Mouse (Mus musculus) liver, adult 2 months (tissue): ENCODE results near the gene Tmem135. TPM values are rescaled to one million over a fixed set of nuclear protein-coding genes. Genes with fewer than 3 reads are reported as not detected.
"Not testable (repeated sequence)": the region's sequence is repeated elsewhere in the genome, so short reads cannot be mapped to it uniquely, and the experiment has no call there.

Experiments used
- DNase-seq: peaks from one replicate; pipeline ENCODE4 v3.0.0-alpha.2; 2011; ENCODE audit warnings: low read depth, low spot score; ENCODE audit errors: extremely low read depth
- H3K27ac ChIP-seq: fragments of 200-500 bp; replicated peaks from 2 replicates; pipeline ENCODE4 v1.5.1; 2012; ENCODE audit warnings: low read depth, mild to moderate bottlenecking, control low read depth, inconsistent platforms, low read length; ENCODE audit not compliant: insufficient read depth
- H3K27me3 ChIP-seq: fragments of 200-500 bp; 2 replicates; pipeline ENCODE4 v1.6.1; 2012; ENCODE audit warnings: mild to moderate bottlenecking, moderate library complexity, low read length, inconsistent platforms; ENCODE audit not compliant: control insufficient read depth, insufficient read depth
- H3K36me3 ChIP-seq: fragments of 200-500 bp; 2 replicates; pipeline ENCODE4 v1.6.1; 2012; ENCODE audit warnings: low read length, inconsistent platforms; ENCODE audit not compliant: control insufficient read depth, insufficient read depth
- H3K4me1 ChIP-seq: fragments of 200-500 bp; 2 replicates; pipeline ENCODE4 v1.6.1; 2011; ENCODE audit warnings: low read length; ENCODE audit not compliant: control insufficient read depth, insufficient read depth
- H3K4me3 ChIP-seq: fragments of 200-500 bp; 2 replicates; pipeline ENCODE4 v1.5.1; 2011; ENCODE audit warnings: low read depth, mild to moderate bottlenecking, control low read depth, low read length, moderate library complexity; ENCODE audit not compliant: insufficient read depth
- H3K79me2 ChIP-seq: fragments of 200-500 bp; 2 replicates; pipeline ENCODE4 v1.6.1; 2012; ENCODE audit warnings: inconsistent platforms, mild to moderate bottlenecking, low read length, moderate library complexity; ENCODE audit not compliant: control insufficient read depth, insufficient read depth
- H3K9ac ChIP-seq: fragments of 200-500 bp; 2 replicates; pipeline ENCODE4 v1.6.1; 2012; ENCODE audit warnings: low read depth, mild to moderate bottlenecking, control low read depth, inconsistent platforms, low read length
- CTCF ChIP-seq: fragments of 200-500 bp; IDR thresholded peaks from 2 replicates; pipeline ENCODE4 v1.5.1; 2011; ENCODE audit warnings: low read depth, low read length, control low read depth
- POLR2A ChIP-seq: fragments of 200-500 bp; IDR thresholded peaks from 2 replicates; pipeline ENCODE4 v1.6.1; 2011; ENCODE audit warnings: low read length, control low read depth; ENCODE audit not compliant: insufficient read depth; ENCODE audit errors: extremely low read depth
- WGBS: fragments of 180-500 bp; shearing (Covaris S2); methylation state at CpG from one replicate; pipeline ENCODE4 v1.1.7; 2018; 5-methylcytosine and 5-hydroxymethylcytosine counted together
- polyA plus RNA-seq: library from polyadenylated mRNA; depleted of rRNA; stranded (reverse); fragments of >200 nt; gene quantifications from 2 replicates; pipeline ENCODE4 v1.2.3, GENCODE M21; 2012
- total RNA-seq: library from RNA; depleted of rRNA; stranded (reverse); fragments of >200 nt; gene quantifications from 2 replicates; pipeline ENCODE4 v1.2.3, GENCODE M21; 2014

The Tmem135 gene
- total and polyA plus RNA-seq, 2 experiments: 60.4 to 108 TPM

GRCm38 (mm10) chr7:89326202-89326601 is 77.8 kb downstream of the Tmem135 start:
- Histone ChIP-seq H3K4me3 (no peak overlapping the region), H3K27me3 (no peaks in the 10 kb centered on the region), H3K4me1 (peaks cover 20% of the 10 kb centered on the region), H3K36me3 (no peaks in the 10 kb centered on the region), H3K27ac (peak overlapping the region; percentile 85), H3K9ac (peak overlapping the region; percentile 14; the same call in 1 of the 2 replicates), H3K79me2 (peaks cover 27% of the 10 kb centered on the region)
- WGBS: 28% methylated on average over 5 of the region's 5 CpGs
- DNase-seq: no peak
- TF ChIP-seq CTCF (no peak), POLR2A (no peak)

DNA sequence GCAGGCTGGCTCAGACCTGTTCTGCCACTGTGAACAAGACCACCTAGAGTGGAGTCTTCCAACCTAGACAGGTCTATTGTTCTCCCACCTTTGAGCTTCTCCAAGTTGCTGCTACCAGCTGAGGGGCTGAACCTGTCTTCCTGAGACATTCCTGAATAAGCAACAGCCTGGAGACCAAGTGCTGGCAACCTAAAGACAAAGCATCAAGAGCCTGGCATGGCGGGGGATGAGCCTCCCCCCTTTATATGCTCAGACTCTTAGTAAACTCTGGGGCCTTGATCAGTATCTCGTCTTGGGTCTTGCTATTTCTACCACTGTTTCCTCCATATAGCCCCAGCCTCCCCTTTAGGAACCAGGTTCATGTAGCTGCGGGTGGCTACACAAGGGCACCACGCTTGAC is 81.3 kb downstream of the Tmem135 start:
- H3K27ac ChIP-seq, H3K27me3 ChIP-seq, DNase-seq, H3K4me3 ChIP-seq, H3K9ac ChIP-seq, H3K36me3 ChIP-seq: not testable (repeated sequence)
- 58% methylated on average over 4 of the region's 4 CpGs for WGBS
- H3K4me1 ChIP-seq: peaks cover 17% of the 10 kb centered on the region
- peaks cover 26% of the 10 kb centered on the region for H3K79me2 ChIP-seq

DNA sequence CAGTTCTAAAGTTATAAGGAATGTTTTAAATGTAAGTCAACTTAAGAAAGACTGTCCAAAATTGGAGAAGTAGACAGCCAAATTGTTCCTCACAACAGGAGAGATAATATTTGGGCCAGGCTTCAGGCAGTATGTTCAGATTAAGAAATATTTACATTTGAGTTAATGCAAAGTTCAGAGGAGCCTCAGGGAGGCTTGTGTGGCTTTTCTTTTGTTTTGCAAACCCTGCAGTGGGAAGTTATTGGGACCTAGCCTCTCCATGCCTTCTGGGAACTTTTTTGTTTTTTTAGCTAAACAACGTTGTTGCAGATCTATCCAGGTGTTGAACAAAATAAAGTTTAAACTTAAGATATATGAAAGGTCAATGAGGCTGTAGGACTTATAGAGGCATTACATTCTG is 84.7 kb downstream of the Tmem135 start:
- Histone ChIP-seq H3K9ac (no peak overlapping the region), H3K36me3 (no peaks in the 10 kb centered on the region), H3K4me1 (peaks cover 6% of the 10 kb centered on the region; the same call in 1 of the 2 replicates), H3K79me2 (peaks cover 26% of the 10 kb centered on the region), H3K4me3 (no peak overlapping the region), H3K27ac (no peak overlapping the region), H3K27me3 (no peaks in the 10 kb centered on the region)
- DNase-seq: no peak
- TF ChIP-seq POLR2A: no peak
- no peak for TF ChIP-seq CTCF
- 18% methylated on average over 1 of the region's 1 CpGs for WGBS

DNA sequence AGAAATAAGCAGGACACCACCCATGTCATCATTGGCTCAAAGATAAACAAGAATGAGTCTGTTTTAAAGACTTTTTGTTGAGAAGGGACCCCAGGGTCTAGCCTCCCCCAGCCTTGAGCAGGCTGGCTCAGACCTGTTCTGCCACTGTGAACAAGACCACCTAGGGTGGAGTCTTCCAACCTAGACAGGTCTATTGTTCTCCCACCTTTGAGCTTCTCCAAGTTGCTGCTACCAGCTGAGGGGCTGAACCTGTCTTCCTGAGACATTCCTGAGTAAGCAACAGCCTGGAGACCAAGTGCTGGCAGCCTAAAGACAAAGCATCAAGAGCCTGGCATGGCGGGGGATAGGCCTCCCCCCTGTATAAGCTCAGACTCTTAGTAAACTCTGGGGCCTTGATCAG is 86.9 kb downstream of the Tmem135 start:
- H3K9ac ChIP-seq, H3K4me3 ChIP-seq, H3K27ac ChIP-seq, DNase-seq, H3K36me3 ChIP-seq, H3K4me1 ChIP-seq, H3K27me3 ChIP-seq: not testable (repeated sequence)
- WGBS: 100% methylated on average over 1 of the region's 1 CpGs
- peaks cover 23% of the 10 kb centered on the region for H3K79me2 ChIP-seq

DNA sequence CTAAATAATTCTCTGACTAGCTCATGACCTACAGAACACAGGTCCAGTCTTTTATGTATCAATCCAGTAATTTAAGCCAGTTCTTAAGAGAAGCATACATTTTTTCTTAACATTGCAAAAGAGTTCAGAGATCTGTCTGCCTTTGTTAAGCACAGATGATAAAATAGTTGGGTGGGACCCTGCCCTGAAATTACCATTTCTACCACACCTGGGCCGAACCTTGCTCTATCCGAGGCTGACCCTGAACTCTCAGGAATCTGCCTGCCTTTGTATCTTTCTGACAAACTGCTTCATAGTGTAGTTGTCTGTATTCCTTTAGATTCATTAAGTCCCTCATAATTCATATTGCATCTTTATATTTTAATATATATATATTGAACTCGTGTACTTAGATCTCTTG is 87.9 kb downstream of the Tmem135 start:
- Histone ChIP-seq H3K9ac (no peak overlapping the region), H3K4me1 (peaks cover 2% of the 10 kb centered on the region; the same call in 1 of the 2 replicates), H3K36me3 (peaks cover 6% of the 10 kb centered on the region; the same call in 1 of the 2 replicates), H3K79me2 (peaks cover 28% of the 10 kb centered on the region), H3K4me3 (no peak overlapping the region), H3K27ac (no peak overlapping the region), H3K27me3 (no peaks in the 10 kb centered on the region)
- TF ChIP-seq CTCF: no peak
- TF ChIP-seq POLR2A: no peak
- DNase-seq: no peak
- 88% methylated on average over 3 of the region's 3 CpGs for WGBS

DNA sequence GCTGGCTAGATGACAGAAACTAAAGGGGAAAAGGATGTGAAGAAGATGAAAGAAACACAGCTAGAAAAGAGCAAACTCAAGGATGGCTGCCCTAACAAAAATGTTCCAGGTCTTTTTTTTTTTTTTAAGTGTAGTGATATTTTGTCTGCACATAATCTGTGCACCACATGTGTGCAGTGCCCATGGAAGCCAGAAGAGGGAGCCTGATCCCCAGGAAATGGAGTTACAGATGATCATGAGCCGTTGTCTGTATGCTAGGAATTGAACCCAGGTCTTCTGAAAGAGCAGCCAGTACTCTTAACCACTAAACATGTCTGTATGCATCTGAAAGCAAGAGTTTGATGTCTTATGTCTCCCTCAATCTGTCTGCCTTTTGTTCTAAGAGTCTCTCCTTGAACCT is 92.5 kb downstream of the Tmem135 start:
- DNase-seq: no peak
- H3K4me3 ChIP-seq: no peak overlapping the region
- H3K4me1 ChIP-seq: peaks cover 7% of the 10 kb centered on the region
- TF ChIP-seq POLR2A: no peak
- peak; percentile 46 for TF ChIP-seq CTCF
- peaks cover 6% of the 10 kb centered on the region; the same call in 1 of the 2 replicates for H3K36me3 ChIP-seq
- peaks cover 36% of the 10 kb centered on the region for H3K79me2 ChIP-seq
- 100% methylated on average over 1 of the region's 1 CpGs for WGBS
- no peaks in the 10 kb centered on the region for H3K27me3 ChIP-seq
- H3K27ac ChIP-seq: no peak overlapping the region
- no peak overlapping the region for H3K9ac ChIP-seq
